Mouse (Mus musculus): Measurements from ENCODE around the gene Sgcd. TPM values are rescaled to one million over a fixed set of nuclear protein-coding genes. Genes with fewer than 3 reads are reported as not detected.

The Sgcd gene
- polyA plus RNA-seq, 1 experiment from 2014 or later: 1.9 TPM

- H3K27ac ChIP-seq (ENCODE audit: low read length): no peak overlapping the region
- WGBS: 63% methylated on average over 8 of the region's 8 CpGs
- no peak for ATAC-seq
Measured at GRCm38 (mm10) chr11:47704930-47705787, 283.6 kb downstream of the Sgcd start.

GRCm38 (mm10) chr11:47695611-47696010 lies 293.2 kb downstream of the Sgcd start:
- no peaks in the 10 kb centered on the region for H3K9me3 ChIP-seq (ENCODE audit: control insufficient read depth, low read length)
- H3K27ac ChIP-seq (ENCODE audit: low read length): no peak overlapping the region
- no peak overlapping the region for H3K4me3 ChIP-seq (ENCODE audit: low read length)
- H3K4me1 ChIP-seq (ENCODE audit: control insufficient read depth, insufficient read depth, low read length): no peaks in the 10 kb centered on the region
- H3K36me3 ChIP-seq (ENCODE audit: control insufficient read depth, insufficient read depth, low read length): no peaks in the 10 kb centered on the region
- 81% methylated on average over 1 of the region's 1 CpGs for WGBS
- no peak overlapping the region for H3K4me2 ChIP-seq (ENCODE audit: low read depth, low read length)
- no peak for ATAC-seq
- H3K27me3 ChIP-seq (replicated peaks; ENCODE audit: control insufficient read depth, insufficient read depth, low read length): no peaks in the 10 kb centered on the region
- no peak overlapping the region for H3K9ac ChIP-seq (ENCODE audit: low read depth, low read length)

More at GRCm38 (mm10) chr11:47704930-47705787, 283.6 kb downstream of the Sgcd start:
- no peaks in the 10 kb centered on the region for H3K27me3 ChIP-seq (replicated peaks; ENCODE audit: control insufficient read depth, insufficient read depth, low read length)
- no peaks in the 10 kb centered on the region for H3K9me3 ChIP-seq (ENCODE audit: control insufficient read depth, low read length)
- H3K9ac ChIP-seq (ENCODE audit: low read depth, low read length): no peak overlapping the region
- no peak overlapping the region for H3K4me2 ChIP-seq (ENCODE audit: low read depth, low read length)
- no peak overlapping the region for H3K4me3 ChIP-seq (ENCODE audit: low read length)
- H3K36me3 ChIP-seq (ENCODE audit: control insufficient read depth, insufficient read depth, low read length): no peaks in the 10 kb centered on the region
- no peaks in the 10 kb centered on the region for H3K4me1 ChIP-seq (ENCODE audit: control insufficient read depth, insufficient read depth, low read length)

DNA sequence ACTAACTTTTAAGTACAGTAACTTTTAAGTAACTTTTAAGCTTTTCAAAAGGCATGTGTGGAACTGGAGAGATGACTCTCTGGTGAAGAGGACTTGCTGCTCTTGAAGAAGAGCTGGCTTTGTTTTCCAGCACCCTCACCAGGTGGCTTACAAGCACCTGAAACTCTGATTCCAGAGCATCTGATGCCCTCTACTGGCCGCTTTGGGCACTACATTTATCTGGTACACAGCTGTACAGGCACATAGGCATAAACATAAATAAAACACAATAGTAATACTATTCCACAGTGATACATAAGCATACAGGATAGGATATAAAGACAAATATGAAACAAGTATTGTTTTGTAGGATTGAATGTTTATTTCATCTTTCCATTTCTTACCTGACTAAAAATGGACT lies 330.6 kb downstream of the Sgcd start:
- no peaks in the 10 kb centered on the region for H3K27me3 ChIP-seq (replicated peaks; ENCODE audit: control insufficient read depth, insufficient read depth, low read length)
- ATAC-seq: no peak
- no peak overlapping the region for H3K27ac ChIP-seq (ENCODE audit: low read length)
- no peaks in the 10 kb centered on the region for H3K9me3 ChIP-seq (ENCODE audit: control insufficient read depth, low read length)
- H3K4me3 ChIP-seq (ENCODE audit: low read length): no peak overlapping the region
- H3K4me1 ChIP-seq (ENCODE audit: control insufficient read depth, insufficient read depth, low read length): no peaks in the 10 kb centered on the region
- 3% methylated on average over 1 of the region's 1 CpGs for WGBS
- no peaks in the 10 kb centered on the region for H3K36me3 ChIP-seq (ENCODE audit: control insufficient read depth, insufficient read depth, low read length)
- H3K9ac ChIP-seq (ENCODE audit: low read depth, low read length): no peak overlapping the region
- no peak overlapping the region for H3K4me2 ChIP-seq (ENCODE audit: low read depth, low read length)

DNA sequence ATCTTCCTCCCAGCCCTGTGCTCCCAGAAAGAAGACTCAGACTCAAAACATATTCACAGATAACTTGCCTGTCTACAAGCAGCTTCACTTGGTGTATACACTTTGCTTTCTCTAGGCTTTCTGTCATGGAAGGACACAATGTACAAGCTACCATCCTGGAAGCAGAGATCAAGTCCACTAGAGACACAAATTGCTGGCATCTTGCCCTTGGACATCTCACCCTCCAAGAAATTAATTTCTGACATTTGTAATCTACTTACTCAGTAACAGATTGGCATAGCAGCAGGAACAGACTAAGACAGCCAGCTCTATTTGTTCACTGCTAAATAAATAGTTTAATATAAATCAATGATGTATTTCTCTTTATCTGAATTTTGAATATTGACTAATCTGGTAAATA lies 342.9 kb downstream of the Sgcd start:
- no peaks in the 10 kb centered on the region for H3K27me3 ChIP-seq (replicated peaks; ENCODE audit: control insufficient read depth, insufficient read depth, low read length)
- H3K4me1 ChIP-seq (ENCODE audit: control insufficient read depth, insufficient read depth, low read length): no peaks in the 10 kb centered on the region
- no peak overlapping the region for H3K27ac ChIP-seq (ENCODE audit: low read length)
- H3K4me3 ChIP-seq (ENCODE audit: low read length): no peak overlapping the region
- H3K9me3 ChIP-seq (ENCODE audit: control insufficient read depth, low read length): no peaks in the 10 kb centered on the region
- H3K4me2 ChIP-seq (ENCODE audit: low read depth, low read length): no peak overlapping the region
- H3K36me3 ChIP-seq (ENCODE audit: control insufficient read depth, insufficient read depth, low read length): no peaks in the 10 kb centered on the region
- no peak for ATAC-seq
- no peak overlapping the region for H3K9ac ChIP-seq (ENCODE audit: low read depth, low read length)

DNA sequence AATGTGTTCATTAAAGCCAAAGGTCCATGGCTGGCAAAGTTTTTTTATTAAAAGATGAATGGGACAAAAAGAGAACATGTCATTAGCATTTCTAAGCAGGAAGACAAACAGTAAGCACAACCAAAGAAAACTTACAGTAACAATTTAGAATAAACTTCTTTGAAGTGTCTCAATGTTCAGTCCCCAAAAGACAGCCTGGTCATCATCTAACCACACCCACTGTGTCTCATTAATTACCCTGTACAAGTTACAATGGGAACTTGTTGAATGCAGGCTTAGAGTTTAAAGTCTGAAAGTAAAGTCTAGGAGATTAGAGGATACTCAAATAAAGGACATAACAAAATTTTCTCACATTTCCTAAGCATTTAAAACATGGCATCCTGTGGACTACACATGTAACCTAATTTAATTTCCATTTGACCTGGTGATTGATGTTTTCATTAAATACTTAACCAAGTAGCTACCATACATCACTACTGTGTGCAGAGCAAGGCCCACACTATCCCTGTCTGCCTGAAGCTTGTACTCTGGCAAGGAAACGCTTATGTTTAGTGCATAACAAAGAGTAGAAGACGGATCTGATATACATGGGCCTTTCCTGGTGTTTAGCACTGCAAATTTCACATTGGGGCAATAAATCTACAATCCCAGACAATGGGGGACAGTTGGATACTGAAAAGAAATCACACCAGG lies 347.1 kb downstream of the Sgcd start:
- H3K9me3 ChIP-seq (ENCODE audit: control insufficient read depth, low read length): no peaks in the 10 kb centered on the region
- H3K27ac ChIP-seq (ENCODE audit: low read length): no peak overlapping the region
- H3K27me3 ChIP-seq (replicated peaks; ENCODE audit: control insufficient read depth, insufficient read depth, low read length): no peaks in the 10 kb centered on the region
- H3K4me2 ChIP-seq (ENCODE audit: low read depth, low read length): no peak overlapping the region
- no peaks in the 10 kb centered on the region for H3K36me3 ChIP-seq (ENCODE audit: control insufficient read depth, insufficient read depth, low read length)
- 36% methylated on average over 2 of the region's 2 CpGs for WGBS
- no peaks in the 10 kb centered on the region for H3K4me1 ChIP-seq (ENCODE audit: control insufficient read depth, insufficient read depth, low read length)
- no peak for ATAC-seq
- no peak overlapping the region for H3K9ac ChIP-seq (ENCODE audit: low read depth, low read length)
- no peak overlapping the region for H3K4me3 ChIP-seq (ENCODE audit: low read length)

- H3K27me3 ChIP-seq (replicated peaks; ENCODE audit: control insufficient read depth, insufficient read depth, low read length): no peaks in the 10 kb centered on the region
- no peak overlapping the region for H3K27ac ChIP-seq (ENCODE audit: low read length)
- H3K4me1 ChIP-seq (ENCODE audit: control insufficient read depth, insufficient read depth, low read length): no peaks in the 10 kb centered on the region
- H3K4me3 ChIP-seq (ENCODE audit: low read length): no peak overlapping the region
- no peak for ATAC-seq
- WGBS: 26% methylated on average over 1 of the region's 1 CpGs
- H3K36me3 ChIP-seq (ENCODE audit: control insufficient read depth, insufficient read depth, low read length): no peaks in the 10 kb centered on the region
- no peaks in the 10 kb centered on the region for H3K9me3 ChIP-seq (ENCODE audit: control insufficient read depth, low read length)
- no peak overlapping the region for H3K9ac ChIP-seq (ENCODE audit: low read depth, low read length)
- no peak overlapping the region for H3K4me2 ChIP-seq (ENCODE audit: low read depth, low read length)
Measured at GRCm38 (mm10) chr11:47640556-47640955, 348.2 kb downstream of the Sgcd start.

DNA sequence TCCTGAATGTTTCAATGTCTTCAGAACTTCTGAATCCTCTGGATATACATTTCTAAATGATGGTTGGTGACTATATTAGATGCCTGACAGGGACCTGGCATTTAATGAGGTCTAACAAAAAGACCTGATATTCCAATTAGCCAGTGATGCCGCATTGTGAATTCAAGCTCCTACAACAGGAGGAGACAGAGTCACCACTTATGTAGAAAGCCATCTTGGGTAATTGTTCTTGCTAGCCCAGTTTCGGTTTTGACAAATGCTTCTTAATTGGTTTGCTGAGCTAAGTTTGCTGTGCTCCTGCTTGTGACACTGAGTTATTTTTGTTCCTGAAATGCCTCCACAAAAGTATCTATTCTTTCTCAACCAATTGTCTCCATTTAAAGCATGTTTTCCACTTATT lies 358.6 kb downstream of the Sgcd start:
- no peak overlapping the region for H3K4me2 ChIP-seq (ENCODE audit: low read depth, low read length)
- H3K9ac ChIP-seq (ENCODE audit: low read depth, low read length): no peak overlapping the region
- no peak for ATAC-seq
- H3K9me3 ChIP-seq (ENCODE audit: control insufficient read depth, low read length): no peaks in the 10 kb centered on the region
- H3K4me1 ChIP-seq (ENCODE audit: control insufficient read depth, insufficient read depth, low read length): no peaks in the 10 kb centered on the region
- H3K4me3 ChIP-seq (ENCODE audit: low read length): no peak overlapping the region
- no peaks in the 10 kb centered on the region for H3K36me3 ChIP-seq (ENCODE audit: control insufficient read depth, insufficient read depth, low read length)
- H3K27ac ChIP-seq (ENCODE audit: low read length): no peak overlapping the region
- H3K27me3 ChIP-seq (replicated peaks; ENCODE audit: control insufficient read depth, insufficient read depth, low read length): no peaks in the 10 kb centered on the region
- 85% methylated on average over 2 of the region's 2 CpGs for WGBS

- 78% methylated on average over 4 of the region's 4 CpGs for WGBS
- no peak for ATAC-seq
- H3K9ac ChIP-seq (ENCODE audit: low read depth, low read length): no peak overlapping the region
Measured at GRCm38 (mm10) chr11:47609892-47610291, 378.9 kb downstream of the Sgcd start.

GRCm38 (mm10) chr11:47574635-47575034 lies 414.1 kb downstream of the Sgcd start:
- no peaks in the 10 kb centered on the region for H3K36me3 ChIP-seq (ENCODE audit: control insufficient read depth, insufficient read depth, low read length)
- H3K27ac ChIP-seq (ENCODE audit: low read length): no peak overlapping the region
- 70% methylated on average over 4 of the region's 4 CpGs for WGBS
- H3K9ac ChIP-seq (ENCODE audit: low read depth, low read length): no peak overlapping the region
- H3K4me3 ChIP-seq (ENCODE audit: low read length): no peak overlapping the region
- no peak overlapping the region for H3K4me2 ChIP-seq (ENCODE audit: low read depth, low read length)
- H3K4me1 ChIP-seq (ENCODE audit: control insufficient read depth, insufficient read depth, low read length): no peaks in the 10 kb centered on the region
- H3K27me3 ChIP-seq (replicated peaks; ENCODE audit: control insufficient read depth, insufficient read depth, low read length): no peaks in the 10 kb centered on the region
- ATAC-seq: no peak
- no peaks in the 10 kb centered on the region for H3K9me3 ChIP-seq (ENCODE audit: control insufficient read depth, low read length)

More at GRCm38 (mm10) chr11:47609892-47610291, 378.9 kb downstream of the Sgcd start:
- Histone ChIP-seq H3K4me2 (ENCODE audit: low read depth, low read length) (no peak overlapping the region), H3K27me3 (replicated peaks; ENCODE audit: control insufficient read depth, insufficient read depth, low read length) (no peaks in the 10 kb centered on the region), H3K4me1 (ENCODE audit: control insufficient read depth, insufficient read depth, low read length) (no peaks in the 10 kb centered on the region), H3K9me3 (ENCODE audit: control insufficient read depth, low read length) (no peaks in the 10 kb centered on the region), H3K36me3 (ENCODE audit: control insufficient read depth, insufficient read depth, low read length) (no peaks in the 10 kb centered on the region), H3K4me3 (ENCODE audit: low read length) (no peak overlapping the region), H3K27ac (ENCODE audit: low read length) (no peak overlapping the region)

Measured in intestine, embryonic 16.5 days (tissue).